Mouse (Mus musculus) forebrain, embryonic 15.5 days (tissue): Measurements from ENCODE around the gene Gm26661. TPM values are rescaled to one million over a fixed set of nuclear protein-coding genes. Genes with fewer than 3 reads are reported as not detected.

Source experiments
- ATAC-seq: fragments of 200-750 bp; cut with Nextera tagmentation; replicated peaks from 2 replicates; pipeline ENCODE4 v1.8.0; 2017; ENCODE audit warnings: mild to moderate bottlenecking, moderate TSS enrichment, moderate library complexity
- H3K27ac ChIP-seq: fragments of 300-500 bp; sonication (generic); replicated peaks from 2 replicates; pipeline ENCODE4 v1.5.1; 2015; ENCODE audit warnings: mild to moderate bottlenecking, inconsistent platforms
- H3K27me3 ChIP-seq: fragments of 300-500 bp; sonication (generic); 2 replicates; pipeline ENCODE4 v1.6.1; 2015; ENCODE audit warnings: inconsistent platforms
- H3K36me3 ChIP-seq: fragments of 300-500 bp; sonication (generic); 2 replicates; pipeline ENCODE4 v1.6.1; 2015; ENCODE audit warnings: mild to moderate bottlenecking, inconsistent platforms
- H3K4me1 ChIP-seq: fragments of 300-500 bp; sonication (generic); 2 replicates; pipeline ENCODE4 v1.6.1; 2015; ENCODE audit warnings: inconsistent platforms
- H3K4me2 ChIP-seq: fragments of 300-500 bp; sonication (generic); replicated peaks from 2 replicates; pipeline ENCODE4 v1.6.1; 2015; ENCODE audit warnings: mild to moderate bottlenecking, inconsistent platforms
- H3K4me3 ChIP-seq: fragments of 300-500 bp; sonication (generic); 2 replicates; pipeline ENCODE4 v1.5.1; 2015; ENCODE audit warnings: mild to moderate bottlenecking, inconsistent platforms
- H3K9ac ChIP-seq: fragments of 300-500 bp; sonication (generic); replicated peaks from 2 replicates; pipeline ENCODE4 v1.6.1; 2015; ENCODE audit warnings: mild to moderate bottlenecking, inconsistent platforms
- H3K9me3 ChIP-seq: fragments of 300-500 bp; sonication (generic); 2 replicates; pipeline ENCODE4 v1.6.1; 2016; ENCODE audit warnings: inconsistent platforms
- WGBS: fragments of 180-500 bp; shearing (Covaris S2); methylation state at CpG from one replicate; pipeline ENCODE4 v1.1.7; 2015; ENCODE audit warnings: mixed read lengths; 5-methylcytosine and 5-hydroxymethylcytosine counted together
- polyA plus RNA-seq: library from polyadenylated mRNA; unstranded; fragments of >200 nt; fragmentation: Nextera tagmentation; extraction: Ambion mirVana; gene quantifications from 2 replicates; pipeline ENCODE4 v1.2.1, GENCODE M21; 2015

Gene Gm26661
- polyA plus RNA-seq, result not detected in 2 replicates

DNA sequence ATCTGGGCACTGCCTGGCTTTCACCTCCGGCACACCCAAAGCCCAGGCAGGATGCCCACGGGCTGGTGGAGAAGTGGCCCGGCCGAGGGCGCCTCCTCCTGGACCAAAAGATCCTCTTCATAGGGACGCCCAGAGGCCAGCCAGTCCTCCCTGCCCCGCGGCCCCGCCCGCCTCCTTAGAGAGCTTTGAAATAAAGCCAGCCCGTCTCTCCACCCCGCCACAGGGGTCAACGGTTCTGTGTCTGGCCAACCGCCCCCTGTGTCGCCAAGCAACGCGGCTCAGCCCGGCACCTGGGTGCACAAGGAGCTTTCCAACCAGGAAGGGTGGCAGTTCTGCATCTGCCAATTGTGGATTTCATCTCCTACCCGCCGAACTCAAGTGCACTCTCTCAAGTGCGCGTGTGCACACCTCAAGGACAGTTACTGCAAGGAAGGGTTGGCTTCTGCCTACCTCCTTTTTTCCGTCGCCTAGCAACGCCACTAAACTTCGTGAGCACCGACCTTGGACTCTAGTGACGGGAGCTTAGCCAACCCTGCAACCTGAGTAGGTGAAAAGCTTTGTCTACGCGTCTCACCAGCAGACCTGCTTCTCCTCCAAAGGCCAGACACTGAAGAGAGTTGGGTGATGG, at the start of gene Gm26661:
Gene Gm26661 (plus strand): TSS at position 56 of the 628 bp plus-strand sequence.
- Histone ChIP-seq H3K4me2 (peak within 1 kb of the TSS; percentile 67), H3K9me3 (no peaks in the 10 kb centered on the region), H3K9ac (peak within 1 kb of the TSS; percentile 19), H3K27ac (no peak within 1 kb of the TSS), H3K36me3 (no peaks in the 10 kb centered on the region), H3K27me3 (no peaks in the 10 kb centered on the region), H3K4me1 (peaks cover 10% of the 10 kb centered on the region), H3K4me3 (peak within 1 kb of the TSS; percentile 37)
- ATAC-seq, result peak; percentile 90
- WGBS, result under 1% methylated on average over 30 of the region's 30 CpGs

DNA sequence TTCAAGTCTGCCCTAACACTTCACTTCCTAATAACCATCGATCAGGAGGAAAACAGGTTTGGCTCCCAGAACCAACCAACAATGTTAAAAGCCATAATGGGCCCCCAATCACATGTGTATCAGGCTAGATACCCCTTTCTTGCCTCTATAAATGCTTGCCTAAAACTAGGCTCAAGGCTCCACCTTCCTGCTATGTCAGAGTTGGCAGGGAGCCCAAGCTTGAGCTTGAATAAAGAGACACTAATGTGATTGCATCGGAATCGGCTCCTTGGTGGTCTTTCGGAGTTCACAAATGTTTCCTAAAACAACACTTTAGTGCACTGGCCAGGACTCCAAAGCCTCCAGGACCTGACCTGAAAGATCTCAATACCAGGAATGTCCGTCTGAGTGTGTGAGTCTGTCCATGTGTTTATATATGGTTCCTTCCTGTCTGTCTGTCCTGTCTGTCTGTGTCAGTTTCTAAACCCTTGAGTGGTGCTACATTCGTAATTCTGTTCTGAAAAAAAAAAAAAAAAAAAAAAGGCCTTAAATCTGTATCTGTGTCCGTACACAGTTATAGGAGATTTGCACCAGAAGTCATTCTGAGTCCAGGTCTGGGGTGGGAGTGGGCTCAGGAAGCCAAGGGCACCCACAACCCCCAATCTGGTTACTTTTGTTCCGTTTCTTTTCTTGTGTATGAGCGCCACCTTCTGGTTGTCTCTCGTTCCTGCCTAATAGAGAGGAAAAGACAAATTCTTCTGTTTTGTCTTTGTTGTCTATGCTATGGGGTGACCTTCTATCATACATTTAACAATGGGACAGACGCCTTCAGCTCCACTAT, 42.2 kb upstream of the Gm26661 start:
- H3K4me3 ChIP-seq, result peak overlapping the region; percentile 33
- H3K9me3 ChIP-seq, result no peaks in the 10 kb centered on the region
- peak overlapping the region; percentile 76 for H3K27ac ChIP-seq
- H3K27me3 ChIP-seq, result no peaks in the 10 kb centered on the region
- H3K4me1 ChIP-seq, result peaks cover 5% of the 10 kb centered on the region; the same call in 1 of the 2 replicates
- 14% methylated on average over 11 of the region's 11 CpGs for WGBS
- peak overlapping the region; percentile 48 for H3K9ac ChIP-seq
- peak overlapping the region; percentile 46 for H3K4me2 ChIP-seq
- ATAC-seq, result peak; percentile 94
- H3K36me3 ChIP-seq, result no peaks in the 10 kb centered on the region

DNA sequence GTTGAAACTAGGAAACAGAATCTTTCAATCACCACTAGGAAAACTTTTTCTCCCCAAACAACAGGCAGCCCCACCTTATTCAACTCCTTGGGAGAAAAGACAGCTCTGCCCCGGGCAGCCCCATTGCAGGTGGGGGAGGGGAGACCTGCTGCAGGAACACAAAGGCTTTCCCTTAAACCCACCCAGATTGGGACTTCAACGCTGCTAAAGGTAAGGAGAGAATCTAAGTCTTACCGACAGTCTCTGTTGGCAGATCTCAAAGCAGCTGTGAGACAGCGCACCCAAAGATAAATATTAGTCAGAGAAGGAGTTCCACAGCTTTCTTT, 41.7 kb upstream of the Gm26661 start:
- peak overlapping the region; percentile 46 for H3K4me2 ChIP-seq
- H3K27me3 ChIP-seq, result no peaks in the 10 kb centered on the region
- H3K9me3 ChIP-seq, result no peaks in the 10 kb centered on the region
- H3K27ac ChIP-seq, result peak overlapping the region; percentile 76
- no peaks in the 10 kb centered on the region for H3K36me3 ChIP-seq
- peak overlapping the region; percentile 48 for H3K9ac ChIP-seq
- peak; percentile 91 for ATAC-seq
- H3K4me3 ChIP-seq, result peak overlapping the region; percentile 33
- H3K4me1 ChIP-seq, result peaks cover 5% of the 10 kb centered on the region; the same call in 1 of the 2 replicates
- 12% methylated on average over 4 of the region's 4 CpGs for WGBS

DNA sequence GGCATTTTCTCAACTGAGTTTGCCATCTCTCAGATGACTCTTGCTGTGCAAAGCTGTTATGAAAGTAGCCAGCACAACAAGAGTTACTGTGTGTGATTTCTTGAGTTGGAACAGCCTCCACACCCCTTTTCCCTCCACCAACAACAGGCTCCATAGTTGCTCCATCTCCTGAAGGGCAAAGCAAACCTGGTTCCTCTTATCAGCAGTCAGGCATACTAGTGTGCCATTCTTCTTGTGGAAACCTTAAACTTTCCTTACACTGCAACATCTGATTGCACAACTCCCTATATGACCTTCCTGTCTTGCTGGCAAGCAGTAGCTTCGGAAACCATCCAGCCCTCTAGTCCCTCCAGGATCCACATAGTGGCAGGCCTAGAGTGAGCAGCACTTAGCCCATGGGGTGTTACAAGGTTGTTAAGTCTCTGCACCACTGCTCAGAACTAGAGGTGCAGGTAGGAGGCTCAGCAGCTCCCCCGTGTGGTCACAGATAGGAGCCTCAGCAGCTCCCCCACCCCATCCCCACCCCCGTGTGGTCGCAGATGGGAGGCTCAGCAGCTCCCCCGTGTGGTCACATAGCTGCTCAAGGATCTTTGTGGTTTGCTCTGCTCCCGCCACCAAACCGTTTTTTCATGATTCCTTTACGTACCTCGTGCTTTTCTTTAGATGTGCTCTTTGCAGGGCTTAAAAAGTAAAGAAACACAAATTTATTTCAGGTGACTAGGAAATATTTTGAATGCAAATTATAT, 25.6 kb upstream of the Gm26661 start:
- WGBS, result 9% methylated on average over 9 of the region's 9 CpGs
- ATAC-seq, result peak; percentile 94

GRCm38 (mm10) chr14:7773714-7774389, 17.5 kb upstream of the Gm26661 start:
- Histone ChIP-seq H3K9me3 (no peaks in the 10 kb centered on the region), H3K4me3 (peak overlapping the region; percentile 44), H3K36me3 (no peaks in the 10 kb centered on the region), H3K27ac (peak overlapping the region; percentile 47), H3K4me2 (peak overlapping the region; percentile 41), H3K9ac (peak overlapping the region; percentile 44; the same call in 1 of the 2 replicates), H3K4me1 (no peaks in the 10 kb centered on the region), H3K27me3 (no peaks in the 10 kb centered on the region)
- WGBS, result 43% methylated on average over 24 of the region's 24 CpGs
- peak; percentile 91 for ATAC-seq

More for the DNA sequence above, 25.6 kb upstream of the Gm26661 start:
- Histone ChIP-seq H3K4me3 (no peak overlapping the region), H3K4me2 (no peak overlapping the region), H3K4me1 (no peaks in the 10 kb centered on the region), H3K36me3 (no peaks in the 10 kb centered on the region), H3K27me3 (no peaks in the 10 kb centered on the region), H3K9me3 (no peaks in the 10 kb centered on the region), H3K27ac (no peak overlapping the region), H3K9ac (no peak overlapping the region)

DNA sequence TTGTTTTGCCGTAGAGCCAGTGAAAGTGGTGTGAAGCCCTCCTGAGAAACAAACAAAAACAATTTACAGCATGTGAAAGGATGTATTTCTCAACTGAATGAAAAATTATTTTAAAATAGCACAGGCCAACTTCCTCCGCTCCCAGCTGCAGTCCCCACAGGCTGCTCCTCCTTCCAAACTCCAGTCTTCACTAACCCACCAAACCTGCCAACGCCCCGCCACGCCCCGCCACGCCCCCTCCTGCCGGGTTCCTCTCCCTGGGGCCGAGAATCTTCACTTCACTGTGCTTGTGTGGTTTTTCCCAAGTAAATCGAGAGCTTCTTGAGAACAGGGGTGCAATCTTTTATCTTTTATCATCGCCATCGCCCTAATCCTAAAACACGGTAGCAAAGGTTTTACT, 5.3 kb upstream of the Gm26661 start:
- no peak for ATAC-seq
- no peaks in the 10 kb centered on the region for H3K9me3 ChIP-seq
- WGBS, result 60% methylated on average over 13 of the region's 13 CpGs

GRCm38 (mm10) chr14:7789266-7790030, 1.9 kb upstream of the Gm26661 start:
- Histone ChIP-seq H3K9ac (no peak overlapping the region), H3K27ac (no peak overlapping the region), H3K27me3 (no peaks in the 10 kb centered on the region), H3K4me3 (no peak overlapping the region), H3K9me3 (no peaks in the 10 kb centered on the region), H3K4me2 (no peak overlapping the region), H3K4me1 (peaks cover 10% of the 10 kb centered on the region), H3K36me3 (no peaks in the 10 kb centered on the region)
- no peak for ATAC-seq
- WGBS, result 81% methylated on average over 7 of the region's 7 CpGs

More for the DNA sequence above, 5.3 kb upstream of the Gm26661 start:
- Histone ChIP-seq H3K27ac (no peak overlapping the region), H3K36me3 (no peaks in the 10 kb centered on the region), H3K4me3 (no peak overlapping the region), H3K27me3 (no peaks in the 10 kb centered on the region), H3K4me1 (peaks cover 1% of the 10 kb centered on the region), H3K4me2 (no peak overlapping the region), H3K9ac (no peak overlapping the region)

GRCm38 (mm10) chr14:7791061-7791531, 291 bp upstream of the Gm26661 start:
- Histone ChIP-seq H3K36me3 (no peaks in the 10 kb centered on the region), H3K27ac (no peak overlapping the region), H3K4me2 (peak overlapping the region; percentile 67), H3K4me1 (peaks cover 10% of the 10 kb centered on the region), H3K4me3 (peak overlapping the region; percentile 37), H3K27me3 (no peaks in the 10 kb centered on the region), H3K9ac (peak overlapping the region; percentile 19; the same call in 1 of the 2 replicates), H3K9me3 (no peaks in the 10 kb centered on the region)
- ATAC-seq, result no peak; the same call in 1 of the 2 replicates
- WGBS, result 15% methylated on average over 19 of the region's 19 CpGs

GRCm38 (mm10) chr14:7795961-7796360, 4.6 kb downstream of the Gm26661 start:
- no peak for ATAC-seq
- Histone ChIP-seq H3K9me3 (no peaks in the 10 kb centered on the region), H3K27ac (no peak overlapping the region), H3K27me3 (no peaks in the 10 kb centered on the region), H3K36me3 (no peaks in the 10 kb centered on the region), H3K4me2 (no peak overlapping the region), H3K4me3 (no peak overlapping the region), H3K9ac (no peak overlapping the region), H3K4me1 (peaks cover 10% of the 10 kb centered on the region)
- 91% methylated on average over 4 of the region's 4 CpGs for WGBS

DNA sequence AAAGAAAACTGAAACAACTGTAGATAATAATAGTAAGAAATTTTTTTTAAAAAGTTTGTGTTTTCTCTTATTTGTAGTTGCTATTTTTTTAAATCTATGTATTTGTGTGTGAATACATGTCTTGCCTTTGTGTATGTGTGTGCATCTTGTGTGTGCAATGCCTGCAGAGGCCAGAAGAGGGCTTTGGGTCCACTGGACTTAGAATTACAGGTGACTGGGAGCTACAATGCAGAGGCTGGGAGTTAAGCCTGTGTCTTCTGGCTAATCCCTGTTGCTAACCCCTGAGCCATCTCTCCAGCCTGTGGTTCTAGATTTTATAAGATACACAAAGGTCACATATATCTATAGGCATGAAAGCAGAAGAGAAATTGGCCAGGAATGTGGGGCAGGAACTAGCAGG, 9.2 kb downstream of the Gm26661 start:
- H3K4me1 ChIP-seq, result no peaks in the 10 kb centered on the region
- no peak for ATAC-seq
- H3K9ac ChIP-seq, result no peak overlapping the region
- no peak overlapping the region for H3K27ac ChIP-seq
- no peaks in the 10 kb centered on the region for H3K9me3 ChIP-seq
- no peaks in the 10 kb centered on the region for H3K36me3 ChIP-seq
- H3K4me3 ChIP-seq, result no peak overlapping the region
- no peaks in the 10 kb centered on the region for H3K27me3 ChIP-seq
- H3K4me2 ChIP-seq, result no peak overlapping the region

GRCm38 (mm10) chr14:7801831-7802230, 10.4 kb downstream of the Gm26661 start:
- no peak overlapping the region for H3K4me3 ChIP-seq
- no peak overlapping the region for H3K27ac ChIP-seq
- H3K4me2 ChIP-seq, result no peak overlapping the region
- H3K9ac ChIP-seq, result no peak overlapping the region
- H3K9me3 ChIP-seq, result no peaks in the 10 kb centered on the region
- H3K4me1 ChIP-seq, result no peaks in the 10 kb centered on the region
- ATAC-seq, result no peak
- no peaks in the 10 kb centered on the region for H3K27me3 ChIP-seq
- H3K36me3 ChIP-seq, result no peaks in the 10 kb centered on the region
- WGBS, result 9% methylated on average over 4 of the region's 4 CpGs
